Mouse (Mus musculus) gonadal fat pad, adult 2 months (tissue): Measurements from ENCODE around the gene Mfn1. TPM values are rescaled to one million over a fixed set of nuclear protein-coding genes. Genes with fewer than 3 reads are reported as not detected.

Experiments used
- DNase-seq: peaks from one replicate; pipeline ENCODE4 v3.0.0-alpha.2; 2012; ENCODE audit warnings: low read depth
- polyA plus RNA-seq: library from polyadenylated mRNA; depleted of rRNA; stranded (reverse); fragments of >200 nt; gene quantifications from 2 replicates; pipeline ENCODE4 v1.2.3, GENCODE M21; 2012

Mfn1 gene
- polyA plus RNA-seq, 1 experiment = 14.0 TPM

DNA sequence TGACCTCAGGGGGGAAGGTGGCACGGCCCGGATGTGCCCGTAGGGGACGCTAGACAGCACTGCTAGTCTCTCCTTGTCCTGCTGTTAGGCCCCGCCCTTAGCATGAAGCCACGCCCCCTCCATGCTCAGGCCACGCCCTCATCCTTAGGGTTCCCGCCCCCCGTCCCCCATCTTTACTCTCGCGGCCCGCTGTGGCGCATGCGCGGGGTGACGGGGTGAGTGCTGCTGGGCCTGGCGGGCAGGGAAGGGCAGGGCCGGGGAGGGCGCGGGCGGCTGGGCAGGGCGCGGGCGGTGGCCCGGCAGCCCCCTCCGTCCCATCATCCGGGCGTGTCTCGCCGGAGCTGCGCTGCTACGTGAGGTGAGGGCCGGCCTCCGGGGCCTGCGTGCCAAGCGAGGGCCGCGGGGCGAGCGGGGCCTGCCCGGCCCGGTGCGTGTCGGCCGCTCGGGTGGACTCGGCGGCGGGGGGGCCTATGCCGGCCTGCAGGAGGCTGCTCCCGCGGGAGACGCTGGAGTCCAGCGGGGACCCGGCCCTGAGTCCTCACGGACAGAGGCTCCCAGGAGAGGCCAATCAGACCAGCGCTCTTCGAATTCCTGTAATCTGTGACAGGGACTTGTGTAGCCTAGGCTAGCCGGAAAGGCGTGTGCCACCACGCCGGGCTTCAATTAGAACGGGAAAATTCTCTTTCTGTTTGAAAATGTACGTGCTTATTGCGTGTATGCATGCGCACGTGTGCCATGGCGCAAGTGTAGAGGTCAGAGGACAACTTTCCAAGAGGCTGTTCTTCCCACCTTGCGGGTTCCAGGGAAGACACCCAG is 18.7 kb upstream of the Mfn1 start:
- DNase-seq = no peak

DNA sequence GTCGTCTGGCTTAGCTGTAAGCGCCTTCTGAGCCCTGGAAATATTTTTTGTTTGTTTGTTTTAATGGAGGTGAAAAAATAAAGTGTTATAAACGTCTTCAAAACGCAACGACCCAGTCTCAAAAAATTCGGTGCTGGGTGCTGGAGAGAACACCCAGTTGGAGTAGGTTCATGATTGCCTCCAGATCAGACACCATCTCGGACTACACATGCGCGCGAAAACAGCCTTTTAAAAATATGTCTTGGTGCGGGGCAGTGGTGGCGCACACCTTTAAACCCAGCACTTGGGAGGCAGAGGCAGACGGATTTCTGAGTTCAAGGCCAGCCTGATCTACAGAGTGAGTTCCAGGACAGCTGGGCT is 18.1 kb upstream of the Mfn1 start:
- no peak for DNase-seq

DNA sequence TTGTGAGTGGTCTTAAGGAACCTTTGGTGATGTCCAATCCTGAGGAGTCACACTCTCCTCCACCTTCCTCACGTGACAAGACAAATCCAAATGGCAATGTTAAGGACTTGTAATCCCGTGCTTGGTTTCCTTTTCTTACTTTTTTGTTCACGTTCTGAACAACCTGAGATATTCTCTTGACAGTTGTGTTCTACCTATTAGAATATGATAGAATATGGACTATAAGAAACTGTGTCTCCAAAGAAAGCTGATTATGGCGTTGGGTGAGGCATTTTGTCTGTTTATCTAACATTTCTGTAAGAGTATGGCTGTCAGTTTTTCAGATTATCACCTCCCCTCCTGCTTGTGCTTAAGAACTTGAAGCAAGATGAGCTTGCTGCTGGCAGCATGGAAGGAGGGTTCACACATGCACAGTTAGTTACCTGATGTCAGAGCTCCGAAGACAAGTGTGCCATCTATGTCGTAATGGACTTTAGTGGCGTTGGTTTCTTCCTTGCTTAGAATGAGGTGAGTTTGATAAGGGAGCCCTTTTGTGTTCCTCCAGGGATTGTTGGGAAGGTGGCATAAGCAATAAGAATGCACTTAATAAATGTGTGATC is 16.5 kb upstream of the Mfn1 start:
- DNase-seq = no peak

GRCm38 (mm10) chr3:32513528-32513927 is 15.7 kb upstream of the Mfn1 start:
- DNase-seq = no peak

- DNase-seq = no peak
Measured at GRCm38 (mm10) chr3:32527181-32527580, 2.1 kb upstream of the Mfn1 start.

- no peak for DNase-seq
Measured at GRCm38 (mm10) chr3:32530041-32530440, 776 bp downstream of the Mfn1 start.

DNA sequence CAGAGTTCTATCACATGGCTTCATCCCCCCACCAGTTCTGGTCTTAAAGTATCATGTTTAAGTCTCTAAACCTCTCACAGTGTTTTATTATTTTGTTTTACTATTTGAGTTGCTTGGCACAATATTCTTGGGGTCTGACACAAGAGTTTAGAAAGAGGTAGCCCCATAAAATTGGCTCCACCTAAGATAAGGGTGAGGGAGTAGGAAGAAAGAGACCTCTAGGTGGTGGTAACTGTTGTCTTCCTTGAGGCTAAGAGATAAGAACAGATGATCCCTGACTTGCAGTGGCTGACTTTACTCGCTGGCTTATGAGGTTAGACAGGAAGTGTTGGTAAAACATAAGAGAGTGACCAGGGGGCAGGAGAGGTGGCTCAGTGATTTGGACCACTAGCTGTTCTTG is 6.4 kb downstream of the Mfn1 start:
- DNase-seq = no peak

DNA sequence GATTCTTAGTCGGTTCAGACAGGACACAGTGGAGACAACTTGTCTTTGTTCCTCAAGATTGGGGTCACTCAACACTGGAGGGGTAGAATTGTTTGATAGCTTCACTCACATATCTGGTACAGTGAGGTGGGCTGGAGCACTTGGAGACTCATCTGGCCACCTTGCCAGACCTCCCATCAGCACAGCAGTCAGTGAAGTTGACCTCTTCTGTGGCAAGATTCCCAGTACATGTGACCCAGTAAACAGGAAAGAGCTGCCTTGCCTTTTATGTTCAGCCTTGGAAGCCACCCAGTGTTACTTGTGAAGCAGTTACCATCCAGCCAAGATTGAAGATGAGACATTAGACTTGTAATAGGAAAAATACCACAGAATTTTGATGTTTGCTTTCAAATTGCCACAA is 8.3 kb downstream of the Mfn1 start:
- DNase-seq = no peak

- DNase-seq = no peak
Measured at GRCm38 (mm10) chr3:32538091-32538490, 8.8 kb downstream of the Mfn1 start.

GRCm38 (mm10) chr3:32553061-32553460 is 23.8 kb downstream of the Mfn1 start:
- DNase-seq = no peak

DNA sequence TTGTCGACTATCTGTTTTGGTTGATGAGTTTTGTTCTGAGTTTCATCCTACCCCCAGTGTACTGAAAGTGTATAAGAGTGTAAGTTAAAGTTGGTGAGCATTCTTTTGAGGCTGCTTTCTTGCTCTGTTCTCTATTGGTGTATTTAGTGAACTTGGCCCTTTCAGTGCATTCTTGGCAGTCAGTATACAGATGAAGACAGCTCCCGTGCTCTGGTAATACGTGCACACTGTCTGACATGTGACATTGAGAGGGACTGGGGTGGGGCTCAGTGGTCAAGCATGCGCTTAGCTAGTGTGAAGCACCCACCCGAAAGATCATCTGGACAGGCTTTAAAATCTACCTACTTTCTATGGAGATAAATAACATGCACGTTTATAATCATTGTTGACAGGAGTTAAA is 34.1 kb downstream of the Mfn1 start:
- DNase-seq = no peak

DNA sequence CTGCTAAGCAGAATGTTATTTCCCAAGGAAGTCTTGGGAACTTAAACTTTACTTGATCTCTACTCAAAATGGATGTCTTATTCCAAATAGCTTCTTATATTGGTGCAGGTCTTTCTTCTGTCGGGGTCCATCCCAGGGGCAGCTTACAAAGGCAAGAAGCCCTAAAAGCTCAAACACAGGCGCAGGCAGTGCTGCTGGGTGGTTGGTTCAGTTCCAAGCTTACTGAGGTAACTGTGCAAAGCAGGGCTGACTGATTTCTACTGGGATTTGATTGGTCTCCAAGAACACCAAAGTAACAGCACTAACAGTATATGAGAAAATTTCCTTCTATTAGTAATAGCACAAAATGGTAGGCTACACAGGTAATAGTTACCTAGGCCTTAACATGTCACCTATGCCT is 43.8 kb downstream of the Mfn1 start:
- no peak for DNase-seq

GRCm38 (mm10) chr3:32573881-32574280 is 44.6 kb downstream of the Mfn1 start:
- no peak for DNase-seq

DNA sequence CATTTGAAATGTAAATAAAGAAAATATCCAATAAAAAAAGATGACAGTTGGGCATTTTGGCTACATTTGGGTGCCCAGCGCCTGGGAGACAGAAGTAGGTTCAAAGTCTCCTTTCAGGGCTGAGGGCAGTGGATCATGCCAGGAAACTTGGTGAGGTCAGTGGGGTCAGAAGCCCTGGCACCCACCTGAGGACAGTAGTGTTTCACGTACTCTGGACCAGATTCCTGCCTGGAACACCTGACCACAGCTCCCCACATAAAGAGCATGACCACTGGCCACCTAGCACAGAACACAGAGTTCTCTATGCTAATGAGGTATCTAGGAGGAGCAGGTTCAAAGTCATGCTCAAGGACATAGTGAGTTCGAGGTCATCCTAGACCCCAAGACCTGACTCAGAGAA is 45.9 kb downstream of the Mfn1 start:
- DNase-seq = no peak

DNA sequence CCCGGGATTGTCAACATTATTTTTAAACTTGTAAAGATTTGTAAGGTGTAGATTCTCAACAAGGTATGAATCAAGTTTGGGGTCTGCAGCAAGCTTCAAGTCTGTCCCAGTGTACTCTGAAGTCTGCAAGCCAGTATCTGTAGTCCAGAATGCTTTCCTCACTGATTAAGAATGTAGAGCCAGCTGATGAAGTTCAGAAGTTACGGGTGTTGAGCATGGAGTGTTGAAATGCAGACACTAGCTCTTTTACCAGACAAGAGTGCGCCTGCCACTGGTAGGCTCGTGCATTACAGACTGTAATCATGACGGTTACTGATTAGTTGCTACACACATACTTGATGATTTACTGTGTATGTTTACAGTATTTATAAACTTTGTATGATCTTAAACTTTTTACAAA is 49.5 kb downstream of the Mfn1 start:
- no peak for DNase-seq

DNA sequence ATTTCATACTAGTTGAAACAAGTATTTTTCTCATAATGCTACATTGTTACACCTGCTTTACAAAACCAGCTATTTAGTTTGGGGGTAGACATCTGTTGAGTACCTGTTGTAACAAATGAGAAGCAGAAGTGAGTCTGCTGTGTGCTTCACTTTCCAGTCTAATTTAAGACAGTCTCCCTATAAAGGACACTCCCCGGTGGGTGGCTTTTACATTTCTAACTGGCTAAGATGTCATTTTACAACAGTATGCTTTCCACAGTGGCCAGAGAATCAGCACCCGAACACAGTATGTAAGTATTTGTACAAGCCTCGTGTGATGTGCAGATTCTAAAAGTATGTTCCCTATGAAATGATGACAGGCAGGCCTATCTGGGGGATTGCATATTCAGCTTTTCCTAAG is 51.5 kb downstream of the Mfn1 start:
- DNase-seq = no peak

- no peak for DNase-seq
Measured at GRCm38 (mm10) chr3:32581911-32582310, 52.6 kb downstream of the Mfn1 start.

DNA sequence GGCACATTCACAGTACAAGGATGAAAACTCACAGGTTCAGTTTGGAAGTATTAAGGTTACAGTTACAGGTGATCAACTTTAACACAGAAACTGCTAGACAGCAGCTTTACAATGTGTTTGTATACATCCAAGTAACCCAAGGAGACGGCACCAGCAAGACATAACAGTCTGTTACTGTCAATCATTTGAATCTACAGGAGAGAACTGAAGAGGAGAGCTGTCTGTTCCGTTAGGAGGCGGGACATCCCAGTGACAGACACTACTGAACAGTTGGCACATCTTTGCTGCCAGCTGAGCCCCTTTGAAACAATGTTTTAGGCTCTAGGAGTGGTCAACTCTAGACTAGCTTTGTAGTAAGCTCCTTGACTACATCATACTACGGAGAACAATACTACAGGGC is 54.2 kb downstream of the Mfn1 start:
- no peak for DNase-seq

- DNase-seq = no peak
Measured at GRCm38 (mm10) chr3:32586274-32586673, 57.0 kb downstream of the Mfn1 start.

DNA sequence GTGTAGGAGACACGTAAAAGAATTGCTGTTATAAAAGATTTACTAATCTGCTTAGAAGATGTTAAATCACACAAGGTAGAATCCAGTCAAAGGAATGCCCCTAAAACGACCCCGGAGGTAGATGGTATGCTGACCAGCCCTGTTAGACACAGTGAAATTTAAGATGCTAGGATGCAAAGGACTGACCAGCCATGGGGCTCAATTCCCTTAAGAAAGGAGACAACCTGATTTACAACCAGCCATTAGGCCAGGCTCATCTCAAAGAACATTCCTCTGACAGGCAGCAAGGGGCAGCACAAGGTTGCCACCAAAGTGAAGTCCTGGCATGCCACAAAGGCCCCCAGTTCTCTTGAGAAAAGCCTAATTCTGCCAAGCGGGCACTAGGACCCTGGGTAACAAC is 65.8 kb downstream of the Mfn1 start:
- no peak for DNase-seq

GRCm38 (mm10) chr3:32599328-32599727 is 70.1 kb downstream of the Mfn1 start:
- DNase-seq = no peak

DNA sequence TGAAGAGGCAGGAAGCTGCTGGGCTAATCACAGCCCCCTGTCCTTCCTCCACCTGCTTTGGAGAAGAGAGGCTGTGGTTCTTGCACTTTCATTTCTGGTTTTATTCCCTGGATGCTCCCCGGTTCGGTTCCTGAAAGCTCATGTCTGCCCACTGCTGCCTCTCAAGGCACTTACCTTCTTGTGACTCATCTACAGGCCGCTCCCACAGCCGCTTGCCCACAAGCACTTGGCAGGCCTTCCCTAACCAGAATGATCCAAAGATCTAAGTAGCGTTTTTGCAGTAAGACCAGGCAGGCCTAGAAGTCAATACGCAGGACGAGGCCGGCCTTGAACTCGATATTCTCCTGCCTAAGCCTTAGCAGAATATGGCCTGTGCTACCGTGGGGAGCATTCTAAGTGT is 71.8 kb downstream of the Mfn1 start:
- no peak for DNase-seq

DNA sequence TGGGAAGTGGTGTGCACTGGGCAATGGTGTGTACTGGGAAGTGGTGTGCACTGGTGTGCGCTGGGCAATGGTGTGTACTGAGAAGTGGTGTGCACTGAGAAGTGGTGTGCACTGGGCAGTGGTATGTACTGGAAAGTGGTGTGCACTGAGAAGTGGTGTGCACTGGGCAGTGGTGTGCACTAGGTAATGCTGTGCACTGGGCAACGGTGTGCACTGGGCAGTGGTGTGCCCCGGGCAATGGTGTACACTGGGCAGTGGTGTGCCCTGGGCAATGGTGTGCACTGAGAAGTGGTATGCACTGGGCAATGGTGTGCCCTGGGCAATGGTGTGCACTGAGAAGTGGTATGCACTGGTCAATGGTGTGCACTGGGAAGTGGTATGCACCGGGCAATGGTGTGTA is 80.0 kb downstream of the Mfn1 start:
- no peak for DNase-seq

DNA sequence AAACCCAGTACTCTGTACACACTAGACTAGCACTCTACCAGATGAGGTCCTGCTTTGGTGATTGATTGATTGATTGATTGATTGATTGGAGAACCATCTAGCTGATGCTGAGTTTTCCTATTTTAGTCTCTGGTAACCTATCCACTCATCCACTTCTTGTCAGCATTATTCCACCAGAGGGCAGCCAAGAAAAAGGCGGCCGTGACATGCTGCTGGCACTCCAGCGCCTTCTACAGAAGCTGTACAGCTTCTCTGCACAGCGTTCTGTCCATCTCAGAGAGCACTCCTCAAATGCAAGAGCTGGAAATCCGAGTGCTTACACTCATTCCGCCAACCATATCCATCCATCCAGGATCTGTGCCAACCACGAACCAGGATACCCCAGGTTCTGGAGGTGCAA is 81.3 kb downstream of the Mfn1 start:
- DNase-seq = no peak
